Mouse (Mus musculus): Measurements from ENCODE around the gene Lifr. TPM values are rescaled to one million over a fixed set of nuclear protein-coding genes. Genes with fewer than 3 reads are reported as not detected.

Gene Lifr
- polyA plus RNA-seq, 1 experiment from 2014 or later: 2.0 TPM

- Histone ChIP-seq H3K79me2 (ENCODE audit: inconsistent target) (no peaks in the 10 kb centered on the region), H3K4me3 (ENCODE audit: inconsistent target) (peak overlapping the region; percentile 50), H3K36me3 (ENCODE audit: inconsistent target) (no peaks in the 10 kb centered on the region), H3K27ac (no peak overlapping the region)
- WGBS (ENCODE audit: missing documents): under 1% methylated on average over 104 of the region's 116 CpGs
These were observed 38.9 kb downstream of the Lifr start for GRCm38 (mm10) chr15:7129127-7129943.

- 2% methylated on average over 16 of the region's 16 CpGs for WGBS (ENCODE audit: missing documents)
- Histone ChIP-seq H3K36me3 (ENCODE audit: inconsistent target) (no peaks in the 10 kb centered on the region), H3K27ac (no peak overlapping the region), H3K4me3 (ENCODE audit: inconsistent target) (peak overlapping the region; percentile 27), H3K79me2 (ENCODE audit: inconsistent target) (no peaks in the 10 kb centered on the region)
These were observed 39.5 kb downstream of the Lifr start for GRCm38 (mm10) chr15:7129944-7130287.

- H3K36me3 ChIP-seq (ENCODE audit: inconsistent target): no peaks in the 10 kb centered on the region
- H3K79me2 ChIP-seq (ENCODE audit: inconsistent target): no peaks in the 10 kb centered on the region
- H3K27ac ChIP-seq: no peak overlapping the region
- peak overlapping the region; percentile 27 for H3K4me3 ChIP-seq (ENCODE audit: inconsistent target)
- WGBS (ENCODE audit: missing documents): 53% methylated on average over 7 of the region's 7 CpGs
These were observed 40.3 kb downstream of the Lifr start for GRCm38 (mm10) chr15:7130691-7131225.

GRCm38 (mm10) chr15:7132741-7133140 lies 42.3 kb downstream of the Lifr start:
- WGBS (ENCODE audit: missing documents): 45% methylated on average over 13 of the region's 13 CpGs
- Histone ChIP-seq H3K4me3 (ENCODE audit: inconsistent target) (no peak overlapping the region), H3K79me2 (ENCODE audit: inconsistent target) (no peaks in the 10 kb centered on the region), H3K27ac (no peak overlapping the region), H3K36me3 (ENCODE audit: inconsistent target) (no peaks in the 10 kb centered on the region)

- Histone ChIP-seq H3K79me2 (ENCODE audit: inconsistent target) (no peaks in the 10 kb centered on the region), H3K4me3 (ENCODE audit: inconsistent target) (no peak overlapping the region), H3K27ac (no peak overlapping the region), H3K36me3 (ENCODE audit: inconsistent target) (no peaks in the 10 kb centered on the region)
- 64% methylated on average over 11 of the region's 11 CpGs for WGBS (ENCODE audit: missing documents)
These were observed 44.1 kb downstream of the Lifr start for GRCm38 (mm10) chr15:7134454-7135052.

- Histone ChIP-seq H3K4me3 (ENCODE audit: inconsistent target) (no peak overlapping the region), H3K27ac (no peak overlapping the region), H3K36me3 (ENCODE audit: inconsistent target) (no peaks in the 10 kb centered on the region), H3K79me2 (ENCODE audit: inconsistent target) (no peaks in the 10 kb centered on the region)
- WGBS (ENCODE audit: missing documents): 67% methylated on average over 6 of the region's 6 CpGs
These were observed 45.7 kb downstream of the Lifr start for GRCm38 (mm10) chr15:7135982-7136562.

- Histone ChIP-seq H3K27ac (no peak overlapping the region), H3K36me3 (ENCODE audit: inconsistent target) (no peaks in the 10 kb centered on the region), H3K4me3 (ENCODE audit: inconsistent target) (no peak overlapping the region), H3K79me2 (ENCODE audit: inconsistent target) (no peaks in the 10 kb centered on the region)
- 10% methylated on average over 10 of the region's 10 CpGs for WGBS (ENCODE audit: missing documents)
These were observed 46.5 kb downstream of the Lifr start for GRCm38 (mm10) chr15:7136912-7137311.

- no peak overlapping the region for H3K27ac ChIP-seq
- H3K79me2 ChIP-seq (ENCODE audit: inconsistent target): no peaks in the 10 kb centered on the region
- no peaks in the 10 kb centered on the region for H3K36me3 ChIP-seq (ENCODE audit: inconsistent target)
- H3K4me3 ChIP-seq (ENCODE audit: inconsistent target): no peak overlapping the region
- 86% methylated on average over 12 of the region's 12 CpGs for WGBS (ENCODE audit: missing documents)
These were observed 47.2 kb downstream of the Lifr start for GRCm38 (mm10) chr15:7137607-7138006.

GRCm38 (mm10) chr15:7138471-7138870 lies 48.1 kb downstream of the Lifr start:
- H3K27ac ChIP-seq: no peak overlapping the region
- H3K4me3 ChIP-seq (ENCODE audit: inconsistent target): no peak overlapping the region
- H3K79me2 ChIP-seq (ENCODE audit: inconsistent target): no peaks in the 10 kb centered on the region
- whole genome bisulfite sequencing (ENCODE audit: missing documents): 94% methylated on average over 14 of the region's 14 CpGs
- H3K36me3 ChIP-seq (ENCODE audit: inconsistent target): no peaks in the 10 kb centered on the region

GRCm38 (mm10) chr15:7140322-7140721 lies 49.9 kb downstream of the Lifr start:
- H3K79me2 ChIP-seq (ENCODE audit: inconsistent target): no peaks in the 10 kb centered on the region
- H3K36me3 ChIP-seq (ENCODE audit: inconsistent target): no peaks in the 10 kb centered on the region
- no peak overlapping the region for H3K4me3 ChIP-seq (ENCODE audit: inconsistent target)
- H3K27ac ChIP-seq: no peak overlapping the region
- 61% methylated on average over 7 of the region's 7 CpGs for WGBS (ENCODE audit: missing documents)

GRCm38 (mm10) chr15:7141246-7141645 lies 50.8 kb downstream of the Lifr start:
- H3K4me3 ChIP-seq (ENCODE audit: inconsistent target): no peak overlapping the region
- WGBS (ENCODE audit: missing documents): 73% methylated on average over 13 of the region's 13 CpGs

GRCm38 (mm10) chr15:7143689-7144170 lies 53.3 kb downstream of the Lifr start:
- 43% methylated on average over 14 of the region's 15 CpGs for WGBS (ENCODE audit: missing documents)
- Histone ChIP-seq H3K4me3 (ENCODE audit: inconsistent target) (no peak overlapping the region), H3K27ac (no peak overlapping the region), H3K79me2 (ENCODE audit: inconsistent target) (no peaks in the 10 kb centered on the region), H3K36me3 (ENCODE audit: inconsistent target) (no peaks in the 10 kb centered on the region)

More at GRCm38 (mm10) chr15:7141246-7141645, 50.8 kb downstream of the Lifr start:
- Histone ChIP-seq H3K36me3 (ENCODE audit: inconsistent target) (no peaks in the 10 kb centered on the region), H3K79me2 (ENCODE audit: inconsistent target) (no peaks in the 10 kb centered on the region), H3K27ac (no peak overlapping the region)

GRCm38 (mm10) chr15:7144542-7144941 lies 54.1 kb downstream of the Lifr start:
- Histone ChIP-seq H3K4me3 (ENCODE audit: inconsistent target) (no peak overlapping the region), H3K27ac (no peak overlapping the region), H3K79me2 (ENCODE audit: inconsistent target) (no peaks in the 10 kb centered on the region), H3K36me3 (ENCODE audit: inconsistent target) (no peaks in the 10 kb centered on the region)
- WGBS (ENCODE audit: missing documents): 77% methylated on average over 3 of the region's 3 CpGs

- WGBS (ENCODE audit: missing documents): 89% methylated on average over 9 of the region's 9 CpGs
These were observed 54.5 kb downstream of the Lifr start for GRCm38 (mm10) chr15:7144942-7145341.

GRCm38 (mm10) chr15:7145555-7145954 lies 55.1 kb downstream of the Lifr start:
- H3K4me3 ChIP-seq (ENCODE audit: inconsistent target): no peak overlapping the region
- H3K27ac ChIP-seq: no peak overlapping the region
- H3K36me3 ChIP-seq (ENCODE audit: inconsistent target): no peaks in the 10 kb centered on the region
- no peaks in the 10 kb centered on the region for H3K79me2 ChIP-seq (ENCODE audit: inconsistent target)
- WGBS (ENCODE audit: missing documents): 69% methylated on average over 5 of the region's 5 CpGs

More at GRCm38 (mm10) chr15:7144942-7145341, 54.5 kb downstream of the Lifr start:
- H3K27ac ChIP-seq: no peak overlapping the region
- no peaks in the 10 kb centered on the region for H3K79me2 ChIP-seq (ENCODE audit: inconsistent target)
- H3K36me3 ChIP-seq (ENCODE audit: inconsistent target): no peaks in the 10 kb centered on the region
- no peak overlapping the region for H3K4me3 ChIP-seq (ENCODE audit: inconsistent target)
